Mouse (Mus musculus): ENCODE data around the gene Ccnh. TPM values are rescaled to one million over a fixed set of nuclear protein-coding genes. Genes with fewer than 3 reads are reported as not detected.

Gene Ccnh
- polyA plus RNA-seq, 2 experiments = 50.6 to 77.1 TPM

DNA sequence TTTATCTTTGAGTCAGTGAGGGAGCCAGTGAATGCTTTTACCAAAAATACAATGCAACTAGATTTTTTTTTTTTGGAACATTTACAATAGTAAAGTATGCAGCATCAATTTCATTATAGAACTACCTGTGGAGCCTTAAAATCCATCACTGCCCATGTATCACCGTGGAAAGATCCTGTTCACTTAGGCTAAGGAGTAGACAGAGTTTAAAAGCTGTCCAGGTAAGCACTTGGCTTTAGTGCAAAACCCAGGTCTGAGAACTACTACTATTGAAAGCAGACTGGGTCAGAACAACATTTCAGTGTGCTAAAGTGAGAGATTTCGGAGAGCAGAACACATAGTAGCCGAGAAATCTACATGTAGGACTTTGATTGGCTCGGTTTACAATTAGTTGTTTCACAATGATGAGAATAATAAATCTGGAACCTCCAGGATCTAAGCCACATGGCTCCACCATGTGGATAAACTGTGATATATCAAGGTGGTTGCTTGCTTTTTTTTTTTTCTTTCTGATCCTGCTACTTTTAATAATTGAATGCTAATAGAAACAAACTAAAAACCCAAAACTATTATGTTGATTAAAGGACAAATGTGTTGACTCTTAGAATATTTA is 24.6 kb upstream of the Ccnh start:
- Histone ChIP-seq H3K4me1 (ENCODE audit: control insufficient read depth, insufficient read depth, low read length) (no peaks in the 10 kb centered on the region), H3K4me2 (replicated peaks; ENCODE audit: low read depth, low read length, severe bottlenecking) (no peak overlapping the region), H3K9me3 (ENCODE audit: control insufficient read depth, low read length) (no peaks in the 10 kb centered on the region), H3K27ac (replicated peaks; ENCODE audit: low read depth, low read length) (no peak overlapping the region), H3K9ac (ENCODE audit: low read depth, low read length, severe bottlenecking) (no peak overlapping the region), H3K4me3 (replicated peaks; ENCODE audit: low read length) (no peak overlapping the region), H3K36me3 (ENCODE audit: control insufficient read depth, insufficient read depth, low read length) (no peaks in the 10 kb centered on the region), H3K27me3 (ENCODE audit: control insufficient read depth, insufficient read depth, low read length) (no peaks in the 10 kb centered on the region)
- TF ChIP-seq POLR2A (IDR thresholded peaks at IDR 0.05; ENCODE audit: borderline replicate concordance, extremely low read depth, insufficient read depth, insufficient read length) = no peak
- no peak for ATAC-seq (ENCODE audit: low FRiP score, low read depth)
- DNase-seq (ENCODE audit: low spot score) = no peak
- 33% methylated on average over 4 of the region's 4 CpGs for WGBS

DNA sequence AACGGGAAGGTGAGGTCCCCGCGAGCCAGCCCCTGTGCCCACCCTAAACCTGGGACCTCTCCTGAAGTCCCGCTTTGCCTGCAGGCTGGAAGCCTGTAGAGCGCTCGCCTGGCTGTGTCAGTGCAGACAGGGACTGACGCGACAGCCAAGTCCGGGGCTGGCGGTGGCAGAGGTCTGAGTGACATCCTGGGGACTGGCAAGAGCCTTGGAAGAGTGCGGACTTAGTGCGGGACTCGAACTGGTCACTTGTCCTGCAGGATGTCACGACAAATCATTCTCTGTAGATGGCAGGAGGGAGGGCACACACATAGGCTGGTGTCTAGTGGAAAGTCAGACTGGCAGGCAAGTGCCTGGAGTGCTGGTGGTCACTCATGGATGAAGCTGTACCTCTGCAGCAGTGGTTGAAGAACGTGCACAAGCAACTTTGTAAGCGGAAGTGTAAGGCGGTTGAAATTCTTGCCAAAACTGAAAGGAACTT is 475 bp downstream of the Ccnh start:
- peak; percentile 74 for ATAC-seq (ENCODE audit: low FRiP score, low read depth)
- no peak for TF ChIP-seq POLR2A (IDR thresholded peaks at IDR 0.05; ENCODE audit: borderline replicate concordance, extremely low read depth, insufficient read depth, insufficient read length)
- Histone ChIP-seq H3K27ac (replicated peaks; ENCODE audit: low read depth, low read length) (peak overlapping the region; percentile 45), H3K9ac (ENCODE audit: low read depth, low read length, severe bottlenecking) (peak overlapping the region; percentile 75), H3K4me3 (replicated peaks; ENCODE audit: low read length) (peak overlapping the region; percentile 69), H3K4me1 (ENCODE audit: control insufficient read depth, insufficient read depth, low read length) (peaks cover 2% of the 10 kb centered on the region; the same call in 1 of the 2 replicates), H3K9me3 (ENCODE audit: control insufficient read depth, low read length) (no peaks in the 10 kb centered on the region), H3K36me3 (ENCODE audit: control insufficient read depth, insufficient read depth, low read length) (peaks cover 25% of the 10 kb centered on the region), H3K27me3 (ENCODE audit: control insufficient read depth, insufficient read depth, low read length) (no peaks in the 10 kb centered on the region), H3K4me2 (replicated peaks; ENCODE audit: low read depth, low read length, severe bottlenecking) (peak overlapping the region; percentile 73)
- DNase-seq (ENCODE audit: low spot score) = peak; percentile 10
- 2% methylated on average over 17 of the region's 17 CpGs for WGBS

DNA sequence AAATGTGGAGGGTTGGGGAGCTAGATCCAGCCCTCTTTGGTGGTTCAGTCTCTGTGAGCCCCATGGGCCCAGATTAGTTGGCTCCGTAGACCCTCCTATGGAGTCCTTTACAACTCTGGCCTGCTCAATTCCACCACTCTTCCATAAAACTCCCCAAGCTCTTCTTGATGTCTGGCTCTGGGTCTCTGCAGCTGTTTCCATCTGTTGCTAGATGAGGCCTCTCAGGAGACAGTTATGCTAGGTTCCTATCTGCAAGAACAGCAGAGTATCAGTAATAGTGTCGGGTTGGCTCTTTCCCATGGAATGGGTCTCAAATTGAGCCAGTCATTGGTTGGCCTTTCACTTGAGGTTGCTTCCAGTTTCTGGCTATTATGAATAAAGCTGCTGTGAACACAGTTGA is 2.0 kb downstream of the Ccnh start:
- Histone ChIP-seq H3K27me3 (ENCODE audit: control insufficient read depth, insufficient read depth, low read length) (no peaks in the 10 kb centered on the region), H3K27ac (replicated peaks; ENCODE audit: low read depth, low read length) (no peak overlapping the region), H3K4me3 (replicated peaks; ENCODE audit: low read length) (no peak overlapping the region), H3K4me1 (ENCODE audit: control insufficient read depth, insufficient read depth, low read length) (peaks cover 2% of the 10 kb centered on the region; the same call in 1 of the 2 replicates), H3K36me3 (ENCODE audit: control insufficient read depth, insufficient read depth, low read length) (peaks cover 25% of the 10 kb centered on the region), H3K9me3 (ENCODE audit: control insufficient read depth, low read length) (no peaks in the 10 kb centered on the region), H3K4me2 (replicated peaks; ENCODE audit: low read depth, low read length, severe bottlenecking) (no peak overlapping the region), H3K9ac (ENCODE audit: low read depth, low read length, severe bottlenecking) (no peak overlapping the region)
- ATAC-seq (ENCODE audit: low FRiP score, low read depth) (no peak), DNase-seq (ENCODE audit: low spot score) (no peak)
- TF ChIP-seq POLR2A (IDR thresholded peaks at IDR 0.05; ENCODE audit: borderline replicate concordance, extremely low read depth, insufficient read depth, insufficient read length) = no peak
- 95% methylated on average over 2 of the region's 2 CpGs for WGBS

DNA sequence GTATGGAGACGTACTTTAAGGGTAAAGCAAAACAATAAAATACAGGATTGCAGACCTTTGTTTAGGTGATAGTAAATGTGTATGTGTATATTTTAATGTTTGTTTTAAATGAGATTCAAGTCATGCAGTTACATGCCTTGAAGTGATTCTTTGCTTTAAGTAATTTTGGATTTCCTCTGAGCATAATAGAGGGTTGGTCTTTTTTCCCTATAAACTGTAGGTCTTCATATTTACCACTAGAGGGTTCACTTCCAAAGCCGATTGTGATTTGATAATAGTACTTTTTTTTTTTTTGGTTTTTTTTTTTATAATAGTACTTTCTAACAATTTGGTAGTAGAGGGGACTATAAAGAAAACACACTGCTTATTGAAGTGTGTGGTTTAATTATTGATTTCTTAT is 18.3 kb downstream of the Ccnh start:
- DNase-seq (ENCODE audit: low spot score) (peak; percentile 12), ATAC-seq (ENCODE audit: low FRiP score, low read depth) (no peak)
- Histone ChIP-seq H3K4me3 (replicated peaks; ENCODE audit: low read length) (no peak overlapping the region), H3K4me1 (ENCODE audit: control insufficient read depth, insufficient read depth, low read length) (no peaks in the 10 kb centered on the region), H3K27ac (replicated peaks; ENCODE audit: low read depth, low read length) (no peak overlapping the region), H3K27me3 (ENCODE audit: control insufficient read depth, insufficient read depth, low read length) (no peaks in the 10 kb centered on the region), H3K4me2 (replicated peaks; ENCODE audit: low read depth, low read length, severe bottlenecking) (no peak overlapping the region), H3K36me3 (ENCODE audit: control insufficient read depth, insufficient read depth, low read length) (peaks cover 36% of the 10 kb centered on the region), H3K9me3 (ENCODE audit: control insufficient read depth, low read length) (no peaks in the 10 kb centered on the region), H3K9ac (ENCODE audit: low read depth, low read length, severe bottlenecking) (no peak overlapping the region)
- 58% methylated on average over 2 of the region's 2 CpGs for WGBS
- no peak for TF ChIP-seq POLR2A (IDR thresholded peaks at IDR 0.05; ENCODE audit: borderline replicate concordance, extremely low read depth, insufficient read depth, insufficient read length)

DNA sequence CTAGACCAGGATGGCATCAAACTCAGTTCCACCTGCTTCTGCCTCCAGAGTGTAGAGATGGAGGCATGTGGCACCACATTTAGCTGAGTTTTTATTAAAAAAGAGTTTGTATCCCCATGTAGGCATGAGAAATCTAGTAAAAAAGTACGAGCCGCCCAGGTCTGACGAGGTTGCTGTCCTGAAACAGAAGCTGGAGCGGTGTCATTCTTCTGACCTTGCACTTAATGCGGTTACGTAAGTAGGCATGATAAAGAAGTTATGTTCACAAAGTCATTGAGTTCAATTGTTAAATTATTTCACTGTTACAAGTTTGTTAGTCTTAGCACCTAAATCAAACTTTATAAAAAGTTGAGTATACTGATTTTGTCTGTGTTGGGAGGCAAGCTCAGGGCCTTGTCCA is 19.4 kb downstream of the Ccnh start:
- no peak overlapping the region for H3K4me3 ChIP-seq (replicated peaks; ENCODE audit: low read length)

More for the DNA sequence above, 19.4 kb downstream of the Ccnh start:
- Histone ChIP-seq H3K4me2 (replicated peaks; ENCODE audit: low read depth, low read length, severe bottlenecking) (no peak overlapping the region), H3K27ac (replicated peaks; ENCODE audit: low read depth, low read length) (no peak overlapping the region), H3K9me3 (ENCODE audit: control insufficient read depth, low read length) (no peaks in the 10 kb centered on the region), H3K36me3 (ENCODE audit: control insufficient read depth, insufficient read depth, low read length) (peaks cover 35% of the 10 kb centered on the region), H3K4me1 (ENCODE audit: control insufficient read depth, insufficient read depth, low read length) (no peaks in the 10 kb centered on the region), H3K9ac (ENCODE audit: low read depth, low read length, severe bottlenecking) (no peak overlapping the region), H3K27me3 (ENCODE audit: control insufficient read depth, insufficient read depth, low read length) (no peaks in the 10 kb centered on the region)
- no peak for ATAC-seq (ENCODE audit: low FRiP score, low read depth)
- WGBS = 93% methylated on average over 6 of the region's 6 CpGs
- DNase-seq (ENCODE audit: low spot score) = no peak
- TF ChIP-seq POLR2A (IDR thresholded peaks at IDR 0.05; ENCODE audit: borderline replicate concordance, extremely low read depth, insufficient read depth, insufficient read length) = no peak

All from limb, embryonic 14.5 days (tissue).